13 mouse cellular contexts compared by ENCODE assay signal in genomic region chr6:136884766-136885165, GRCm38 (mm10). TPM values are rescaled to one million over a fixed set of nuclear protein-coding genes. Genes with fewer than 3 reads are reported as not detected.
"Had no signal": no experiment of that assay in that cellular context is flagged by ENCODE, and none has a peak within 500 bp of the region (broad histone marks: within the 10 kb centered on the region; RNA-seq: fewer than 3 reads in every experiment).

No protein-coding gene starts in this region.

RNA-seq across cellular contexts. Expression of gene Mgp, which starts 9.1 kb away (rescaled TPM):
- total RNA-seq: megakaryocyte progenitor cell, adult 5-6 weeks; monocyte, adult 5-6 weeks; neutrophil, adult 5-6 weeks had no signal
- polyA plus RNA-seq: macrophage had no signal

RNA-seq across cellular contexts. Expression of gene Art4, which starts 27.2 kb away (rescaled TPM):
- total RNA-seq: monocyte, adult 5-6 weeks had no signal
- polyA plus RNA-seq: macrophage; neural tube, embryonic 14.5 days had no signal

RNA-seq across cellular contexts. Expression of gene Erp27, which starts 37.2 kb away (rescaled TPM):
- total RNA-seq: midbrain, postnatal 0 days had no signal
- polyA plus RNA-seq: macrophage; midbrain, embryonic 11.5 days; midbrain, embryonic 13.5 days; midbrain, embryonic 15.5 days; midbrain, postnatal 0 days; neural tube, embryonic 12.5 days; neural tube, embryonic 14.5 days had no signal

RNA-seq across cellular contexts. Expression of gene Pde6h, which starts 38.9 kb away (rescaled TPM):
- total RNA-seq: monocyte, adult 5-6 weeks had no signal
- polyA plus RNA-seq: macrophage; midbrain, embryonic 11.5 days; midbrain, embryonic 13.5 days; midbrain, embryonic 15.5 days; neural tube, embryonic 12.5 days; neural tube, embryonic 14.5 days; stomach, embryonic 15.5 days had no signal

RNA-seq across cellular contexts. Expression of gene Smco3, which starts 49.5 kb away (rescaled TPM):
- total RNA-seq: monocyte, adult 5-6 weeks had no signal
- polyA plus RNA-seq: liver, postnatal 0 days; spleen, adult 2 months had no signal
